Mouse (Mus musculus): Measurements from ENCODE around the gene Pkp1.

Gene Pkp1

GRCm38 (mm10) chr1:135918644-135919407, at the start of gene Pkp1:
TSS of gene Pkp1 (minus strand) at chr1:135919207.
- no peak for DNase-seq (ENCODE audit: low read depth, low spot score)

DNA sequence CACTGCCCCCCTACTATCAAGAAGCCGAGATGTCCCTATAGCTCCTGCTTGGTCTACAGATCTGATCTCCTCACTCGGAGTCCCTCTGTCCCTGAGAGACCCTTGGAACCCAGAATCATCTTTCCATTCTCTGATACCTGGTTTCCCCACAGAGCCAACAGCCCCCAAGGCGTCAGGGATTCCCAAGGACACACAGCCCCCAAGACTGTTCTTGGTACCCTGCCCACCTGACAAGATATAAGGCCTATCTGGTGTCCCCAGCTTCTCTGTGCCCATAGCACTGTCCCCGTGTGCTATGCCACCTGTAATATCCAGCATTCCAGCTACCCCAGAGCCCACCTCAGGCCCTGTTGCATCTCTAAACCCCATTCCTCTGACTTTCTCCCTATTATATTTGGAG, 48.7 kb upstream of the Pkp1 start:
- no peak for DNase-seq (ENCODE audit: low read depth, low spot score)

GRCm38 (mm10) chr1:135964561-135964960, 45.6 kb upstream of the Pkp1 start:
- DNase-seq (ENCODE audit: low read depth, low spot score), result no peak

DNA sequence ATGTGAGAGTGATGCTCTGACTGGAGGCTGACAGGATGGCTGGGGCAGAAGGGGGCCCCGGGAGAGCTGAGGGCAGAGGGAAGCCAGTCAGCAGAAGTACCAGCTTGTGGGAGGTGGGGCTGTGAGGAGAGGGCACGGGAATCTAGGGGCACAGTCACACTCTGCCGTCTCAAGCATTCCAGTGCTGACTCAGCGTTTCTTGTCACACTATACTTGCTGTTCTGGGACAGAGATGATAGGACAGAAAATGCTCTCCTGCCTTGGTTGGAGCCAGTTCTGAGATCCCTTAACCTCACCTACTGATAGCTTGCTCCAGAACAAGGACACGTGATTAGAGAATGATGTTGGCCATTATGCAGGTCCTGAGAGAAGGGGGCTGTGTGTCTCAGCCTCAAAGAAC, 44.2 kb upstream of the Pkp1 start:
- DNase-seq (ENCODE audit: low read depth, low spot score), result no peak

- peak; percentile 50 for DNase-seq (ENCODE audit: low read depth, low spot score)
Observed at GRCm38 (mm10) chr1:135958483-135958882, 39.5 kb upstream of the Pkp1 start.

DNA sequence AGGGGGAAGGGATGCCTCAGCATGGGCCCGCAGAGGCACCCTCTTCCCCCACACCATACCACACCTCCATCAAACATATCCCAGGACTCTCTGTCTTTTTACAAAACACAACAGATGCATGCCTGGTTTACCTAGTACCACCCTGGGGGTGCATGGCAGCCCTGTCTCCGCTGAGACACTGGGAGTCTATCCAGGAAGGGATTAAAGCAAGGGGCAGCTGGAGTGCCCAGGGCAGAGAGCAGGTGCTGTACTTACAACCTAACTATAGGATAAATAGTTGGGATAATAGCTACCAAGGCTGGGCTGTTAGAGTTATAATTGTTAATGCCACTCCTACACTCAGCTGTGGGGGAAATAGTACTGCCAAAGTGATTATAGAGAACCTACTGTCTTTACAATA, 29.9 kb upstream of the Pkp1 start:
- no peak for DNase-seq (ENCODE audit: low read depth, low spot score)

DNA sequence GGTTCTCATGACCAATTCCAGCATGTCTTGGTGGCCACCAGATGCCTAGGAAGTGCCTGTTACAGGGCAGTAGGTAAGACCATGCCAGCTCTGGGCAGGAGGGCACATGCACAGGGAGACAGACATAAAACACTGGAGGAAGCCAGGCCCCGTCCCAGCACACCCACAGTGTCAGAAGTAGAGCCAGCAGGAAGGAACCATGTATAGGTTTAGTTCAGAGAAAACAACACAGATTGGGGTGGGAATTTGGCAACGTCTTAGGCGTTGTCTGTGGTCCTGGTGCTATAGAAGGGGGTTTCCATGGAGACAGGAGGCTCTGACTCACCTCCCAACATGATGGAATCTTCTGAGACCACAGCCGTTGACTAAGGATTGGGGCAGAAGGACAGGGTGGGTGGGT, 27.2 kb upstream of the Pkp1 start:
- DNase-seq (ENCODE audit: low read depth, low spot score), result no peak

- peak; percentile 65 for DNase-seq (ENCODE audit: low read depth, low spot score)
Observed at GRCm38 (mm10) chr1:135945711-135946110, 26.7 kb upstream of the Pkp1 start.

- peak; percentile 63 for DNase-seq (ENCODE audit: low read depth, low spot score)
Observed at GRCm38 (mm10) chr1:135944526-135945259, 25.7 kb upstream of the Pkp1 start.

GRCm38 (mm10) chr1:135943713-135944112, 24.7 kb upstream of the Pkp1 start:
- DNase-seq (ENCODE audit: low read depth, low spot score), result peak; percentile 14

DNA sequence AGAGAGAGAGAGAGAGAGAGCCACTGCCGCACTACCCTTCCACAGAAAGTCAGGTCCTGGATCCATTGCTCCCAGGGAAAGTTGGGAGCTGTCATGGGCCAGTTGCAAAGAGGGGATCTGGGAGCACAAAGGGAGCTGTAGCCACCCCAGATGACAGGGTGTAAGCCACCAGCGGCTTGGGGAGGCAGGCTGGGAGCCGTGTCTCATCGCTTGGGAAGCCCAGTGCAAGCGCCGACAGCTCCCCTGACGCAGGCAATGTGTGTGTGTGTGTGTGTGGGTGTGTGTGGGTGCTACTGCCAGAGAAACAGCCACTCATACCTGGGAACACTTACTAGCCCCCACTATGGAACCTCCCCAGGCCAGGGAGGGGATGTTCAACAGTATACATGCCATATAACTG, 23.1 kb upstream of the Pkp1 start:
- no peak for DNase-seq (ENCODE audit: low read depth, low spot score)

GRCm38 (mm10) chr1:135941259-135942006, 22.4 kb upstream of the Pkp1 start:
- peak; percentile 34 for DNase-seq (ENCODE audit: low read depth, low spot score)

DNA sequence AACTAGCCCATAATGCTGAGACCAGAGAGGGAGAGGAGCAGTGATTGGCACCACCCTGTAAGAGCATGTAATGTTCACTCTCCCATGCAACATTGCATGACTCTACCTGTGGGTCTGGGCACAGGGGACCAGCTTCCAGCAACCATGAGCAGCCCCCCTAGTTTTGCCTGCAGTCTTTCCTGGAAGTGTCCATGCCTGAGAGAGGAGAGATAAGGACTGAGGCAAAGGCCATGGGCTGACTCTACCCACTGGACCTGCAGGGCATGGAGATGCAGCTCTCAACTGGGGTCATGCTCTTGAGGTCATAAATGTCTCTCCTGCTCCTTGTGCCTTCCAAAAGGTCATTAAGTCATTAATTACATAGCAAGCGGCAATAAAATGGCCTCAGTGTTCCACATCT, 17.1 kb upstream of the Pkp1 start:
- no peak for DNase-seq (ENCODE audit: low read depth, low spot score)

- DNase-seq (ENCODE audit: low read depth, low spot score), result no peak
Observed at GRCm38 (mm10) chr1:135933704-135934293, 14.8 kb upstream of the Pkp1 start.

GRCm38 (mm10) chr1:135929876-135930275, 10.9 kb upstream of the Pkp1 start:
- DNase-seq (ENCODE audit: low read depth, low spot score), result peak; percentile 30

- DNase-seq (ENCODE audit: low read depth, low spot score), result no peak
Observed at GRCm38 (mm10) chr1:135925848-135926247, 6.8 kb upstream of the Pkp1 start.

DNA sequence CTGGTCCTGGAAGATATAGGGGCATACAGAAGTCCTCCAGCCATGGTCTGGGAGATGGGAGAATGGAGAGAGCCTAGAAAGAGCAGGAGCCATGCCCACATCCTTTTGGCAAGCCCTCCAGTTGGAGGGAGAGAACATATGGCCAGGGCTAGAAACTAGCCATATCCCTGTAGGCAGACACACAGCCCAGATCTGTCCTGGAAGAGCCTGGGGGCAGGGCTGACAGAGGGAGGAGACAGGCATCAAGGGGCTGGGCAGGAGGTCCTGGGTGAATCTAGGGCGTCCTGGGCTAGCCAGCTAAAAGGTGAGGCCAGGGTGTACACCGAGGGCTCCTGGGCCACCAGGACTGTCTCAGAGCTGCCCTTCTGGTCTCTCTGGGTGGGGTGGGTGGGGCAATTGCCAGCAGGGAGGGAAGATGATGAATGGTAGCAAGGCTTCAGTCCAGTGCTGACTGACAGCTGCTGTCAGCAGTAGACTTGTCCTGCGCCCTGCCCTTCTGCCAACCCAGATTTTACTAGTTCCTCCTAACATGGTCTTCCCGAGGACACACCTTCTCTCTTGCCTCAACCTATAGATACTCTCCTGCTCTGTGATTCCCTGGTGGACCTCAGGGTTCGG, 5.5 kb upstream of the Pkp1 start:
- no peak for DNase-seq (ENCODE audit: low read depth, low spot score)

- no peak for DNase-seq (ENCODE audit: low read depth, low spot score)
Observed at GRCm38 (mm10) chr1:135923229-135923628, 4.2 kb upstream of the Pkp1 start.

GRCm38 (mm10) chr1:135917206-135917605, 1.8 kb downstream of the Pkp1 start:
- no peak for DNase-seq (ENCODE audit: low read depth, low spot score)

- DNase-seq (ENCODE audit: low read depth, low spot score), result no peak
Observed at GRCm38 (mm10) chr1:135916486-135917058, 2.4 kb downstream of the Pkp1 start.

DNA sequence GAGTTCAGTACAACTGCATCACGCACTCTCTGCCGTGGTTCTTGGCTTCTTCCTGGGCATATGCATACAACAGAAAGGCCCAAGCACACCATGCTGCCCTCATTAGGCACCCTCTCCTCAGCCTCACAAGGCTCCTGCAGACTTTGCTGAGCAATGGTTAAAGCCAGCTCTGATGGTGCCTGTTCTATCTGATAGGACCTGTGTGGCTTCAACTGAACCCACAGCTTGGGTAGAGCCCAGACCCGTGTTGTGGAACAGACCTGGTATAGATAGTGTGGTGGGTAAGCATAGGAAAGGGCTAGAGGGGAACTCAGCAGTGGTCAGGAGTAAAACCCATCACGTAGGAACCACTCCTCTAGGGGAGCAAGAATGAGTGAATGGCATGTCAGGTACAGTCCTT, 5.3 kb downstream of the Pkp1 start:
- DNase-seq (ENCODE audit: low read depth, low spot score), result no peak

All from skeletal muscle tissue, adult 2 months (tissue).